Mouse (Mus musculus) midbrain, embryonic 13.5 days (tissue): Measurements from ENCODE around the gene Apbb2. TPM values are rescaled to one million over a fixed set of nuclear protein-coding genes. Genes with fewer than 3 reads are reported as not detected.
A peak's percentile ranks its signal among the peaks of the same experiment; 100 is the strongest.

Experiments used
- ATAC-seq: fragments of 200-750 bp; cut with Nextera tagmentation; 2 replicates; pipeline ENCODE4 v1.8.0; 2017; ENCODE audit warnings: mild to moderate bottlenecking, moderate TSS enrichment, moderate library complexity
- H3K27ac ChIP-seq: fragments of 300-500 bp; sonication (generic); 2 replicates; pipeline ENCODE4 v1.5.1; 2015; ENCODE audit warnings: inconsistent platforms, mild to moderate bottlenecking, moderate library complexity
- H3K27me3 ChIP-seq: fragments of 300-500 bp; sonication (generic); 2 replicates; pipeline ENCODE4 v1.6.1; 2015; ENCODE audit warnings: mild to moderate bottlenecking, inconsistent platforms
- H3K36me3 ChIP-seq: fragments of 300-500 bp; sonication (generic); 2 replicates; pipeline ENCODE4 v1.6.1; 2015; ENCODE audit warnings: mild to moderate bottlenecking, inconsistent platforms
- H3K4me1 ChIP-seq: fragments of 300-500 bp; sonication (generic); replicated peaks from 2 replicates; pipeline ENCODE4 v1.6.1; 2015; ENCODE audit warnings: inconsistent platforms
- H3K4me2 ChIP-seq: fragments of 300-500 bp; sonication (generic); replicated peaks from 2 replicates; pipeline ENCODE4 v1.6.1; 2015; ENCODE audit warnings: moderate library complexity, mild to moderate bottlenecking, inconsistent platforms
- H3K4me3 ChIP-seq: fragments of 300-500 bp; sonication (generic); replicated peaks from 2 replicates; pipeline ENCODE4 v1.5.1; 2015; ENCODE audit warnings: mild to moderate bottlenecking, inconsistent platforms
- H3K9ac ChIP-seq: fragments of 300-500 bp; sonication (generic); replicated peaks from 2 replicates; pipeline ENCODE4 v1.6.1; 2015; ENCODE audit warnings: mild to moderate bottlenecking, inconsistent platforms
- H3K9me3 ChIP-seq: fragments of 300-500 bp; sonication (generic); 2 replicates; pipeline ENCODE4 v1.6.1; 2016; ENCODE audit warnings: mild to moderate bottlenecking, inconsistent platforms
- WGBS: fragments of 180-500 bp; shearing (Covaris S2); methylation state at CpG from one replicate; pipeline ENCODE4 v1.1.7; 2015; 5-methylcytosine and 5-hydroxymethylcytosine counted together
- polyA plus RNA-seq: library from polyadenylated mRNA; unstranded; fragments of >200 nt; fragmentation: Nextera tagmentation; extraction: Ambion mirVana; gene quantifications from 2 replicates; pipeline ENCODE4 v1.2.1, GENCODE M21; 2015

The Apbb2 gene
- polyA plus RNA-seq, 1 experiment from 2014 or later: 93.4 TPM

DNA sequence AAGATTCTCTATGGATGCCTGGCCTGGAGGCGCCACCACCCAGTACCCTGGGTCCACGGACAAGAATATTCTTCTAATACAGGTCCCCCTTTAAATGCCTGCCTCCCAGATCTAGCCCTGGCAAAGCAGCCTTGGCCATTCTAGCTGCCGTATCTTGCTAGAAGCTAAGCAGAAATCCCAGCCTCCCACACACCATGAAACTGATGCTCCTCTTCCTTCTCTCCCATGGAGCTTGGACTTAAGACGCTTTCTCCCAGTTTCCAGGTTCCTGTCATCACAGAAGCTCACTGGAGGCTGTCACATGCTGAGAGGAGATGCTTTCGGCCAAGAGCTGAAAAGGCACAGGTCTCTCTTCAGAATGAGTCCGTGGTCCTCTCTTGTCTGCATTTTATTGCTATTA, 213.3 kb downstream of the Apbb2 start:
- Histone ChIP-seq H3K27me3 (no peaks in the 10 kb centered on the region), H3K4me3 (no peak overlapping the region)
- WGBS: 92% methylated on average over 6 of the region's 6 CpGs

DNA sequence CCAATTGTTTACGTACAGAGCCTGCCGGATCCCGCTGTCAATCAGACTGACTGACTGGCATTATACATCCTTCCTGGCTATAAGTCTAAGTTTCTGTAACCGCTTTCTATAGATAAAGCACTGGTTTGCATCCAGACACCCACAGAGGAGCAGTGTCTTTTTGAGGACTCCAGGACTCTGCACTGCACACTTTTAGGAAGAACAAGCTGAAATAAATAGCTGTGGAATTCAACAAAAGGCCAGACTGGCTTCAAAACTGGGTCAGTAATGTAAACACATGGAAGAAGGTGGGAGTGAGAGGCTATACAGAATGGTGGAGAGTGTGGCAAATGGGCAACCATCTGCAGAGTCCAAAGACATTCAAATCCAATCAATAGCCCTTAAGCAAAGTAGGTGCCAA, 218.0 kb downstream of the Apbb2 start:
- Histone ChIP-seq H3K27me3 (no peaks in the 10 kb centered on the region), H3K4me3 (no peak overlapping the region), H3K36me3 (peaks cover 8% of the 10 kb centered on the region), H3K9ac (no peak overlapping the region), H3K4me2 (no peak overlapping the region), H3K4me1 (peaks cover 17% of the 10 kb centered on the region), H3K27ac (peak overlapping the region; percentile 68), H3K9me3 (no peaks in the 10 kb centered on the region)
- WGBS: 90% methylated on average over 4 of the region's 4 CpGs
- ATAC-seq: no peak

More for the DNA sequence above, 213.3 kb downstream of the Apbb2 start:
- Histone ChIP-seq H3K4me1 (peaks cover 7% of the 10 kb centered on the region; the same call in 1 of the 2 replicates), H3K9me3 (no peaks in the 10 kb centered on the region), H3K36me3 (no peaks in the 10 kb centered on the region), H3K9ac (no peak overlapping the region), H3K4me2 (no peak overlapping the region), H3K27ac (no peak overlapping the region)
- no peak for ATAC-seq

DNA sequence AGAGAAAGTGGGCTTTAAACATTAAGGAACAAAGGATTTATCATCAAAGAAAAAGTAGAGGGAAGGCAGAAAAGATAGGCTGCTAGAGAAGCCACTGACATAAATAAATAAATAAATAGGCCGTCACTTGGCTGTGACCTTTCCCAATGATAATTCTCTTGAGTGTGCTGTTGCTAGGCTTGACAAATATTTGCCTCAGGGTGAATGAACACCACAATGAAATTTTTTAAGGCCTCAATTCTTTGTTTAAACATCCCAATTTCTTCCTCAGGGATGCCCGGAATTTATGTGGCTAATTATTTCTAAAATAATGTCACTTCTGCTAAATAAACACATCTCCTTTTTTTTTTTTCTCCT, 219.3 kb downstream of the Apbb2 start:
- no peaks in the 10 kb centered on the region for H3K27me3 ChIP-seq
- H3K27ac ChIP-seq: 0 out of 2 replicates have a peak overlapping the region, but pooled peaks have one; percentile 19
- no peak overlapping the region for H3K4me2 ChIP-seq
- no peak overlapping the region for H3K9ac ChIP-seq
- WGBS: 68% methylated on average over 2 of the region's 2 CpGs
- H3K4me1 ChIP-seq: peaks cover 17% of the 10 kb centered on the region
- no peak for ATAC-seq
- H3K36me3 ChIP-seq: peaks cover 8% of the 10 kb centered on the region
- H3K4me3 ChIP-seq: no peak overlapping the region
- H3K9me3 ChIP-seq: no peaks in the 10 kb centered on the region

DNA sequence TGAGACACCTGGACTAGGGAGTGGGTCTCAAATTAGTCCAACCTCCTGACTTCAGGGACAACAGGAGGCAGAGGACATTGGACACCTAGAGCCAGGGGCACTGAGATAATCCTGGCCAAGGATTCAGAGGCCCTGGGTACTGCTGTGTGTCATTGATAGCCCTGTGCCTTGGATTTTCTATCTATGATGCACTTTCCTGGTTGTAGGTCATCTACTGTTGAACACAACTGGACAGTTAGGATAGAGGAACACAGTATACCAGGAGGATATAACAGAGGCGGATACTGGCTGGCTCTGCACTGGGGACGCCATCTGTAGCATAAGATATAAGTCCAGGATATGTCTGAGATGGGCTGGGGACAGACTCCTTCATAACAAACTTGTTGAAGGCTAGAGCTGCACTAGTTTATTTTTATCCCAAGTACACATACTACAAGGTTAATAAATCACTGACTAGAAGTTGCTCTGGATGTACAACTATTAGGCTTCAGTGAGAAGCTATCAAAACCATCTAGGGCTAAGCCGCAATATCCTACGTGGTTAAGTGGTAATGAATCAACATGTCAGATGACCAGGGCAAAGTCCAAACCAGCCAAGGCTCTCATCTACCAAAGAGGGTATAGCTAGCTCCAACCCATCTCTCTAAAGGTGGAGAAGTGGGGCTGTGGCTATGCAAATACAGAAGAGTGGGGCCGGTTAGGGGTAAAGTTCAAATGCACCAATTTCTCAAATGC, 219.9 kb downstream of the Apbb2 start:
- Histone ChIP-seq H3K4me2 (no peak overlapping the region), H3K9me3 (no peaks in the 10 kb centered on the region), H3K27me3 (no peaks in the 10 kb centered on the region), H3K36me3 (peaks cover 8% of the 10 kb centered on the region), H3K9ac (no peak overlapping the region), H3K4me3 (no peak overlapping the region), H3K27ac (0 out of 2 replicates have a peak overlapping the region, but pooled peaks have one; percentile 19), H3K4me1 (peaks cover 17% of the 10 kb centered on the region)
- 91% methylated on average over 5 of the region's 5 CpGs for WGBS
- no peak for ATAC-seq

DNA sequence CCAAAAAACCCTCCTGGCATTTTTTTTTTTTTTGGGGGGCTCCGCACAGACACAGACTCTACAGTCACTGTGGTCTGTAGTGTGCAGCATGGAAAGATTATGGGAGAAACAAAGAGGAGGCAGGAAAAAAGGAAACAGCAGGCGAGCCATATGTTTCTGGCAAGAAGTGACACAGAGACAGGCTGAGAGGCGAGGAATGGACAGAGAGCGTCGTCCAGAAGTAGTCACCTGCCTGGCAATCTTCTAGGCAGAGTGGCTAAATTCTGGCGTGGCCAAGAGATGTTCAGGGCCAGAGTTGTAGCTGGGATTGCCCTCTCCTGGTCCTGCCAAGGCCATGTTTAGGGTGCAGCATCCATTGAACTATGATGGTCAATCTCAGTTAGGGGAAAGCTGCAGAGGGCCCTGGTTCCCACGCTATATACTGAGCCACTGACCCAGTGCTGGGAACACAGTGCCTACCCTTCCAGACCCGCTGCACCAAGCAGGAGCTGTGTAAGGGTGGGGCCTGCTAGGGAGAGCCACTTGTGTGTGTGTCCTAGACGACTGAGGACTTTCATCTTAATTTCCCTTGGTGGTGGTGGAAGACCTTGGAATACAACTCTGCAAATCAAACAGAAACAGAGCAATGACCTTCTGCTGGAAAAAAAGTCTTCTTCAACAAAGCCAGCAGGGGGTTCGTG, 224.7 kb downstream of the Apbb2 start:
- Histone ChIP-seq H3K4me3 (no peak overlapping the region), H3K27ac (no peak overlapping the region), H3K9me3 (no peaks in the 10 kb centered on the region), H3K27me3 (no peaks in the 10 kb centered on the region), H3K4me1 (peaks cover 22% of the 10 kb centered on the region), H3K36me3 (peaks cover 8% of the 10 kb centered on the region), H3K4me2 (no peak overlapping the region), H3K9ac (no peak overlapping the region)
- no peak for ATAC-seq
- 79% methylated on average over 10 of the region's 10 CpGs for WGBS

DNA sequence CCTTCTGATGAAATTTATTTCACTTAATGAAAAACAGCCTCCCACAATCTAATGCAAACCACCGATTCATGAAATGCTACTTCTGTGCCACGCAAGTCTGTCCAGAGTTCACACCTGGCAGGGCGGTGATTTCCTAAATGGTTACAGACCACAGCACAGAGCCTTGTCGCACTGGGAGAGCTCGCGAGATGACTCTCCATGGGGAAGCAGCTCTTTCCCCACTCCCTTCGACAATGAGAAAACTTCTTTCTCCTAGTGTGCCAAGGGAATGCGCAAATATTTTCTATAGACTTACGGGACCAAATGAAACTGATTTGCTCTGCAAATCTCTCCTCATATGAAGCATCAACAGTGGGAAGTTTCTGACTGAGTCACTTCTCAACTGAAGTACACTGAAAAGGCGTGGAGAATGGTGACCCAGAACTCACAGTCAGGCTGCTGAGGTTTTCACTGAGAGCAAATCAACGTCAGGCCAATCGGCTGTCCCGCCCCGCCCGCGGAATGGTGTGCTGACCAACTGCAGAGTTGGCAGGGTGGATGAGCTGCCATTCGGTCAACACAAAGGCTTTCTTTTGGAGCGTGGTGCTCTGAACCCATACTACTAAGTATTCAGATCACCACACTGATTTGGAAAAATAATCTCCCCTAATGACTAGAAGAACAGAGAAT, 225.6 kb downstream of the Apbb2 start:
- no peak overlapping the region for H3K4me3 ChIP-seq
- H3K9ac ChIP-seq: no peak overlapping the region
- H3K36me3 ChIP-seq: peaks cover 3% of the 10 kb centered on the region
- ATAC-seq: no peak
- no peak overlapping the region for H3K4me2 ChIP-seq
- H3K4me1 ChIP-seq: peaks cover 25% of the 10 kb centered on the region
- H3K9me3 ChIP-seq: no peaks in the 10 kb centered on the region
- H3K27me3 ChIP-seq: no peaks in the 10 kb centered on the region
- no peak overlapping the region for H3K27ac ChIP-seq
- 64% methylated on average over 18 of the region's 18 CpGs for WGBS

DNA sequence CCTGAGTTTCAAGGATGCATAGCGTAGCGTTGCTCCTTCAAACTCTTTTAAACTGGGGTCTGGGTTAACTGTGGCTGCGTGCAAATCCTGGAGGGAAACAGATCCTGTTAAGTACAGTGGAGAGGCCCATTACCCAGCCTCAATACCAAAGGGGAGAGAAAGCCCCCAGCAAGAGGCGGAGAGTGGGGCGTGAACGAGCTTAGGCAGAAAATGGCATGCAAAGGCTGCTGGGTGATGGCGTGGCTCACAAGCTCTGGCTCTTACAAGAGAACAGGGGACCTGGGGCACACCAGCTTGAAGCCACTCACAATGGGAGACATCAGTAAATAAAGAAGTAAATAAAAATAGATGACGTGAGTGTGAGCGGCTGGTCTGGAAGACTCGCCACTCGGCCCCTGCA, 226.8 kb downstream of the Apbb2 start:
- no peak overlapping the region for H3K27ac ChIP-seq

DNA sequence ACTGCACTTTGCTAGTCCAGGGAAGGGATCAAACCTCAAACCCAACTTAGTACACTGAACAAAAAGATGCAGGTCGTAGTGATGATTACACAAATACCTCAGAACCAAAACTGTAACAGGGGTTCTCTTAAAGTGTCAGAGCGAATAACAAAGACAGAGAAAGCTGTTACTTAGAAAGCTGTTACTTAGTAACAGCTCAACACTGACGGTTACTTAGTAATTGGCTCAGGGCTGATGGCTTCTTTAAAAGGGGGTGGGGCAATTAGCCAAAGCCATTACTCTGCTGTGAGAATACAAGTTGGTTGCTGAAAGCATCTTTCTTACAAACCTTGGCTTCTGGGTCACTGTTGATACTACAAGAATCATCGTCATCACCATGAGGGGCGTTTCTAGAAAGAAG, 227.3 kb downstream of the Apbb2 start:
- Histone ChIP-seq H3K4me2 (no peak overlapping the region), H3K27me3 (no peaks in the 10 kb centered on the region), H3K4me1 (peaks cover 38% of the 10 kb centered on the region), H3K36me3 (no peaks in the 10 kb centered on the region), H3K9me3 (no peaks in the 10 kb centered on the region), H3K9ac (no peak overlapping the region), H3K4me3 (no peak overlapping the region), H3K27ac (no peak overlapping the region)
- 79% methylated on average over 5 of the region's 5 CpGs for WGBS
- no peak for ATAC-seq

More for the DNA sequence above, 226.8 kb downstream of the Apbb2 start:
- Histone ChIP-seq H3K4me3 (no peak overlapping the region), H3K36me3 (no peaks in the 10 kb centered on the region), H3K9ac (no peak overlapping the region), H3K9me3 (no peaks in the 10 kb centered on the region), H3K27me3 (no peaks in the 10 kb centered on the region), H3K4me2 (no peak overlapping the region), H3K4me1 (peaks cover 33% of the 10 kb centered on the region)
- WGBS: 64% methylated on average over 11 of the region's 11 CpGs
- 0 out of 2 replicates have a peak, but pooled peaks have one; percentile 21 for ATAC-seq

DNA sequence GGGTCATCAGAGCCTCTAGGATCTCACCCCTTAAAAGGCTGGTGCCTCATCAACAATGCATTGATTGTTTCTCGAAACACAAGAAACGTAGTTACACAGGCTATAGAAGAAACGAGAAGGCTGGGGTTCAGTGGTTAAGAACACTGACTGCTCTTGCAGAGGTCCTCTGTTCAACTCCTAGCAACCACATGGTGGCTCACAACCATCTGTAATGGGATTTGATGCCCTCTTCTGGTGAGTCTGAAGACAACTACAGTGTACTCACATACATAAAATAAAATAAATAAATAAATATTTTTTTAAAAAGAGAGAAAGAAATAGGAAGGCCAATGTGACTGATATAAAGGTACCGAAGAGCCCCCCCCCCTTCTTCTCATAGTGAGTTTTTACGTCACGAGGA, 228.0 kb downstream of the Apbb2 start:
- WGBS: 77% methylated on average over 6 of the region's 6 CpGs

DNA sequence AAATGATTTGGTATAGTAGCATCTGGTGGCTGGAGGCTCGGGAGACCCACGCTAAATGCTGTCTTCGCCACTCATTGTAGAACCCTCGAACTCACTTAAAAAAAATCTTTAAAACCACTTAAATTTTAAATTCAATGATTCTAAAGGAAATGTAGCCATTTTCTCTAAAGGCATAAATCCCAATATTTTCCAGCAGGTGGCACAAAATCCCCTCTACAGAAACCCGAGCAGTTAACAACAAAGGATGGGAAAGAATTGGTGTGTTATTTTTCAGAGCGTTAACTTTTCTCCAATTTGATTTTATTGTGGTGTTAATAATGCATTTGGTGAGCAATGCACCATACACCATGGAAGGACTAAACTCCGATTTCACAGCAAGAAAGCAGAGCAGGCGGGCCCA, 231.1 kb downstream of the Apbb2 start:
- Histone ChIP-seq H3K9ac (no peak overlapping the region), H3K4me1 (peaks cover 44% of the 10 kb centered on the region), H3K36me3 (no peaks in the 10 kb centered on the region), H3K27me3 (no peaks in the 10 kb centered on the region), H3K4me2 (no peak overlapping the region), H3K4me3 (no peak overlapping the region), H3K9me3 (no peaks in the 10 kb centered on the region), H3K27ac (peak overlapping the region; percentile 64)
- WGBS: 52% methylated on average over 8 of the region's 8 CpGs
- no peak for ATAC-seq

More for the DNA sequence above, 228.0 kb downstream of the Apbb2 start:
- no peak overlapping the region for H3K4me3 ChIP-seq
- no peaks in the 10 kb centered on the region for H3K9me3 ChIP-seq
- no peak overlapping the region for H3K4me2 ChIP-seq
- H3K27me3 ChIP-seq: no peaks in the 10 kb centered on the region
- no peaks in the 10 kb centered on the region for H3K36me3 ChIP-seq
- no peak overlapping the region for H3K27ac ChIP-seq
- H3K4me1 ChIP-seq: peaks cover 42% of the 10 kb centered on the region
- ATAC-seq: no peak
- no peak overlapping the region for H3K9ac ChIP-seq

DNA sequence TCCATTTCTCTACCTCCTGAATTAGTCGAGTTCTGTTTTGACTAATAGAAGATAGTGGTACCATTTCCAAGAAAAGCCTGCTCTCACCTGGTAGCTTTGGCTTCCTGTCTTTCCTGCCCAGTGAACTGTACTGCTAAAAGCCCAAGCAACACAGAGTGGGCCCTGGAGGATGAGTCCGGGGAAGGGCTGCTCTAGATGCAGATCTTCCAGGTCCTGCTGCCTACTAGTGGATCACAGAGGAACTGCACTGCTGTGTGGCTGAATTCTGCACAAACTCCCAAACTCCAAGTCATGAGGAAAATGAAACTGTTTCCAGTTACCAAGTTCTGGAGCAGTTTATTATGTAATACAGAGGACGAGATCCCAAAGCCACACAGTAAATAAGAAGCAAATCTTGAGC, 232.9 kb downstream of the Apbb2 start:
- WGBS: 46% methylated on average over 3 of the region's 3 CpGs
- Histone ChIP-seq H3K27ac (no peak overlapping the region), H3K27me3 (no peaks in the 10 kb centered on the region), H3K4me3 (no peak overlapping the region), H3K9me3 (no peaks in the 10 kb centered on the region), H3K9ac (no peak overlapping the region), H3K36me3 (no peaks in the 10 kb centered on the region), H3K4me1 (peaks cover 37% of the 10 kb centered on the region), H3K4me2 (no peak overlapping the region)
- no peak for ATAC-seq

DNA sequence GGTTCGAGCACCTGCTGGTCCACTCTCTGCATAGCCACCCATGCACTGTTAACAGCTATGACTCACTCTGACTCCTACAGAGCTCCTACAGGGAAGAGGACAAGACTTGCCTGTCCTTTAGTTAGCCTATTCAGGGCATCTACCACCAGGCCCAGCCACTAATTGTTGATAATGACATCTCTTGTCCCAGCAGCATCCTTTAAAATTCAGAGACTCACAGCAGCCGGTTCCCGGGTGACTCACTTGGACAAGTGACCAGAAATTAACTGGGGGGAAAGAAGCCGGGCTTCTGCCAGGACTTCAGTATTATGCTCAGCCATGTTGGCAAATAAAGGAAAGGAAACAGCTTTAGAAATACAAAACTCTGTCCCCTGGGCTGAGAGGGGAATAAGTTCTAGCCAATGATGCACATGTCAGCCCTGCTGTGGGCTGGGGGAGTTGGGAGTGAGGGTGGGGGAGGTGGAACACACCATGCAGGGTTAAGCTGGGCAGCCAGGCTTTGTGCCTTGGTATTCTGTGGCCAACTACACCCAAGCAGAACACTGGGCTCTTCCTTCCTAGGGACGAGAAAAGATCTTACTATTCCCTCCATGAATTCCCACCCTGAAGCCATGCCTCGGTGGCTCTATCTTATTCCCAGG, 233.7 kb downstream of the Apbb2 start:
- no peak overlapping the region for H3K9ac ChIP-seq
- no peaks in the 10 kb centered on the region for H3K36me3 ChIP-seq
- H3K27ac ChIP-seq: no peak overlapping the region
- WGBS: 74% methylated on average over 6 of the region's 6 CpGs
- H3K4me3 ChIP-seq: no peak overlapping the region
- H3K27me3 ChIP-seq: no peaks in the 10 kb centered on the region
- no peaks in the 10 kb centered on the region for H3K9me3 ChIP-seq
- H3K4me2 ChIP-seq: no peak overlapping the region
- ATAC-seq: no peak
- peaks cover 37% of the 10 kb centered on the region for H3K4me1 ChIP-seq
